Comparison of ENCODE assay signal across 18 mouse cellular contexts in the genomic region with DNA sequence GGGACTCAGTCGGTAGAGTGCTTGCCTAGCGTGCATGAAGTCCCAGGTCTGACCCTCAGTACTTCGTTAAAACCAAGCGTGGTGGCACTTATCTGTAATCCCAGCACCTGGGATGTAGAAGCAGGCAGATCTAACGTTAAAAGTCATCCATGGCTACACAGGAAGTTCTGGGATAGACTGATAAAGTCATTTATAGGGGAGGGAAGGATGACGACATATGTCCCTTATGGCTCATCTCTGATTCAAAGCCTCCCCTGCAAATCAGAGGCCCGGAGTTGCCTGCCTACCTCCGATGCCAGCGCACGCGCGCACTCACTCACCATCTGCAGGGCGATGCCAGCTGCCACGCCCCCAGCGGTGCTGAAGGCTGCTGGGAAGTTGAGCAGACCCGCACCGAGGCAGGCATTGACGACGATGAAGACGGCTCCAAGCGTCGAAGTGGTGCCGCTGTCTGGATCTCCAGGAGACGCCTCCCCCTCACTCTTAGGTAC. TPM values are rescaled to one million over a fixed set of nuclear protein-coding genes. Genes with fewer than 3 reads are reported as not detected.
DNase-seq lines count a peak whose midpoint lies in the region; ATAC-seq and TF ChIP-seq lines count a peak whose summit lies in the region.
"Had no signal": no experiment of that assay in that cellular context is flagged by ENCODE, and none has a peak within 500 bp of the region (broad histone marks: within the 10 kb centered on the region; RNA-seq: fewer than 3 reads in every experiment).

No protein-coding gene starts in this region.

- H3K27ac ChIP-seq in forebrain, postnatal 0 days (ENCODE audit: low read depth, low read length) = no peak overlapping the region
- H3K27ac ChIP-seq in forebrain, embryonic 10.5 days = no peak overlapping the region
- H3K27ac ChIP-seq: embryonic facial prominence, embryonic 15.5 days; forebrain, embryonic 13.5 days; gastrocnemius, adult 2 months; limb, embryonic 15.5 days; midbrain, embryonic 12.5 days had no signal

- no peak overlapping the region for H3K4me3 ChIP-seq in forebrain, postnatal 0 days (ENCODE audit: low read depth, low read length)
- no peak overlapping the region for H3K4me3 ChIP-seq in forebrain, embryonic 10.5 days
- H3K4me3 ChIP-seq: embryonic facial prominence, embryonic 15.5 days; forebrain, embryonic 13.5 days; gastrocnemius, adult 2 months; heart, embryonic 12.5 days; limb, embryonic 15.5 days; midbrain, embryonic 12.5 days had no signal

- ATAC-seq in forebrain, postnatal 0 days = peak; percentile 41
- ATAC-seq in megakaryocyte progenitor cell, adult 5-6 weeks (replicated peaks; ENCODE audit: poor library complexity) = peak; percentile 70
- ATAC-seq: forebrain, embryonic 13.5 days had no signal

- TF ChIP-seq CTCF in forebrain, postnatal 0 days (IDR thresholded peaks at IDR 0.05; ENCODE audit: low read depth) = no peak

- no peaks in the 10 kb centered on the region for H3K9me3 ChIP-seq in forebrain, postnatal 0 days (ENCODE audit: low read length)
- H3K9me3 ChIP-seq in forebrain, embryonic 10.5 days = no peaks in the 10 kb centered on the region
- H3K9me3 ChIP-seq: embryonic facial prominence, embryonic 15.5 days; forebrain, embryonic 13.5 days; heart, embryonic 12.5 days; limb, embryonic 15.5 days; midbrain, embryonic 12.5 days had no signal

- peaks cover 39% of the 10 kb centered on the region for H3K36me3 ChIP-seq in forebrain, postnatal 0 days (ENCODE audit: insufficient read depth)
- peaks cover 45% of the 10 kb centered on the region for H3K36me3 ChIP-seq in forebrain, embryonic 10.5 days (replicated peaks)

- no peak overlapping the region for H3K9ac ChIP-seq in forebrain, postnatal 0 days
- H3K9ac ChIP-seq: embryonic facial prominence, embryonic 15.5 days; forebrain, embryonic 13.5 days; heart, embryonic 12.5 days; limb, embryonic 15.5 days; midbrain, embryonic 12.5 days had no signal

- DNase-seq in forebrain, postnatal 0 days = no peak
- no peak for DNase-seq in forebrain, embryonic 10.5 days (ENCODE audit: extremely low spot score, low spot score)
- peak; percentile 30 for DNase-seq in right cerebral cortex, adult 18-20 months
- no peak for DNase-seq in right cerebral cortex, adult 2 months (ENCODE audit: low spot score in 2 of 2)
- peak; percentile 55 for DNase-seq in ZHBTc4 (ENCODE audit: low read depth, low spot score)
- no peak for DNase-seq in gastrocnemius, postnatal 4 days (ENCODE audit: low spot score in 2 of 2)
- no peak for DNase-seq in lung, postnatal 14 days
- DNase-seq: B cell, adult 2 months; cerebellum, postnatal 14 days; gastrocnemius, adult 2 months; kidney, postnatal 25 days; lung, postnatal 10 days had no signal

- WGBS in forebrain, postnatal 0 days = 88% methylated on average over 24 of the region's 24 CpGs
- 81% methylated on average over 24 of the region's 24 CpGs for WGBS in forebrain, embryonic 10.5 days

- no peaks in the 10 kb centered on the region for H3K27me3 ChIP-seq in forebrain, postnatal 0 days (ENCODE audit: insufficient read depth, low read length)
- H3K27me3 ChIP-seq in forebrain, embryonic 10.5 days (ENCODE audit: poor library complexity, severe bottlenecking) = no peaks in the 10 kb centered on the region
- H3K27me3 ChIP-seq: embryonic facial prominence, embryonic 15.5 days; forebrain, embryonic 13.5 days; heart, embryonic 12.5 days; limb, embryonic 15.5 days; midbrain, embryonic 12.5 days had no signal

- no peak overlapping the region for H3K4me2 ChIP-seq in forebrain, postnatal 0 days (ENCODE audit: low read depth)
- H3K4me2 ChIP-seq: embryonic facial prominence, embryonic 15.5 days; forebrain, embryonic 13.5 days; heart, embryonic 12.5 days; limb, embryonic 15.5 days; midbrain, embryonic 12.5 days had no signal

- peaks cover 5% of the 10 kb centered on the region; the same call in 1 of the 2 replicates for H3K4me1 ChIP-seq in forebrain, postnatal 0 days (ENCODE audit: insufficient read depth)
- peaks cover 11% of the 10 kb centered on the region for H3K4me1 ChIP-seq in forebrain, embryonic 10.5 days

RNA-seq across cellular contexts. Expression of gene Slc38a7, which starts 5.2 kb away (rescaled TPM):
- 37.9 and 50.4 TPM in 2 replicates for total RNA-seq in forebrain, postnatal 0 days (2014; rRNA removed)
- polyA plus RNA-seq in forebrain, postnatal 0 days (2015; fragmentation: Nextera tagmentation; extraction: Ambion mirVana) = 24.6 and 28.5 TPM in 2 replicates
- 16.7 and 18.4 TPM in 2 replicates for polyA plus RNA-seq in forebrain, embryonic 10.5 days (2016; fragmentation: Nextera tagmentation; extraction: Ambion mirVana)
- total RNA-seq in megakaryocyte progenitor cell, adult 5-6 weeks (2015) = 6.4 and 6.8 TPM in 2 replicates
- 4.2 and 5.1 TPM in 2 replicates for total RNA-seq in megakaryocyte progenitor cell, adult 5-6 weeks (2017)
- 1 to 10 TPM; 9.5 to 10.0 TPM for total RNA-seq in gastrocnemius, postnatal 4 days (2021)

RNA-seq across cellular contexts. Expression of gene Sap18b, which starts 23.0 kb away (rescaled TPM):
- 67.4 and 77.0 TPM in 2 replicates for total RNA-seq in forebrain, postnatal 0 days (2014; rRNA removed)
- polyA plus RNA-seq in forebrain, postnatal 0 days (2015; fragmentation: Nextera tagmentation; extraction: Ambion mirVana) = 305 and 352 TPM in 2 replicates
- 377 and 379 TPM in 2 replicates for polyA plus RNA-seq in forebrain, embryonic 10.5 days (2016; fragmentation: Nextera tagmentation; extraction: Ambion mirVana)
- 126 and 160 TPM in 2 replicates for total RNA-seq in megakaryocyte progenitor cell, adult 5-6 weeks (2015)
- 314 and 323 TPM in 2 replicates for total RNA-seq in megakaryocyte progenitor cell, adult 5-6 weeks (2017)
- total RNA-seq in gastrocnemius, postnatal 4 days (2021) = 100 to 1,000 TPM; 110 to 115 TPM

RNA-seq across cellular contexts. Expression of gene Got2, which starts 40.2 kb away (rescaled TPM):
- total RNA-seq in forebrain, postnatal 0 days (2014; rRNA removed) = 172 and 198 TPM in 2 replicates
- 190 and 208 TPM in 2 replicates for polyA plus RNA-seq in forebrain, postnatal 0 days (2015; fragmentation: Nextera tagmentation; extraction: Ambion mirVana)
- 194 and 213 TPM in 2 replicates for polyA plus RNA-seq in forebrain, embryonic 10.5 days (2016; fragmentation: Nextera tagmentation; extraction: Ambion mirVana)
- total RNA-seq in megakaryocyte progenitor cell, adult 5-6 weeks (2015) = 138 and 157 TPM in 2 replicates
- total RNA-seq in megakaryocyte progenitor cell, adult 5-6 weeks (2017) = 116 and 132 TPM in 2 replicates
- 100 to 1,000 TPM; 230 to 251 TPM for total RNA-seq in gastrocnemius, postnatal 4 days (2021)

RNA-seq across cellular contexts. Expression of gene Cnot1, which starts 40.8 kb away (rescaled TPM):
- 132 and 143 TPM in 2 replicates for total RNA-seq in forebrain, postnatal 0 days (2014; rRNA removed)
- 19.0 and 25.0 TPM in 2 replicates for polyA plus RNA-seq in forebrain, postnatal 0 days (2015; fragmentation: Nextera tagmentation; extraction: Ambion mirVana)
- 120 and 122 TPM in 2 replicates for polyA plus RNA-seq in forebrain, embryonic 10.5 days (2016; fragmentation: Nextera tagmentation; extraction: Ambion mirVana)
- 210 and 287 TPM in 2 replicates for total RNA-seq in megakaryocyte progenitor cell, adult 5-6 weeks (2015)
- 104 and 139 TPM in 2 replicates for total RNA-seq in megakaryocyte progenitor cell, adult 5-6 weeks (2017)
- 100 to 1,000 TPM; 113 to 122 TPM for total RNA-seq in gastrocnemius, postnatal 4 days (2021)

Comparison
In these comparisons a context has a peak if more than half of its experiments do, and no peak if none do; other contexts are left out.
1. DNase-seq: peak in right cerebral cortex, adult 18-20 months (single experiment) and ZHBTc4 (single experiment); none in forebrain, postnatal 0 days (single experiment), forebrain, embryonic 10.5 days (single experiment), right cerebral cortex, adult 2 months (0 of 2), gastrocnemius, postnatal 4 days (0 of 2) and lung, postnatal 14 days (single experiment).